Mouse (Mus musculus) limb, embryonic 11.5 days (tissue): Measurements from ENCODE around the gene Thsd7b. TPM values are rescaled to one million over a fixed set of nuclear protein-coding genes. Genes with fewer than 3 reads are reported as not detected.

Experiments used
- ATAC-seq: fragments of 200-750 bp; cut with Nextera tagmentation; 2 replicates; pipeline ENCODE4 v1.8.0; 2017; ENCODE audit warnings: low read depth; ENCODE audit not compliant: insufficient number of reproducible peaks, low FRiP score, low TSS enrichment
- DNase-seq: peaks from one replicate; pipeline ENCODE4 v3.0.0-alpha.2; 2015; ENCODE audit warnings: low spot score
- H3K27ac ChIP-seq: fragments of 300-500 bp; sonication (generic); replicated peaks from 2 replicates; pipeline ENCODE4 v1.5.1; 2014; ENCODE audit warnings: low read depth, mild to moderate bottlenecking, low read length
- H3K27me3 ChIP-seq: fragments of 300-500 bp; sonication (generic); 2 replicates; pipeline ENCODE4 v1.6.1; 2014; ENCODE audit warnings: mild to moderate bottlenecking, low read length, mixed read lengths; ENCODE audit not compliant: control insufficient read depth, insufficient read depth
- H3K36me3 ChIP-seq: fragments of 300-500 bp; sonication (generic); 2 replicates; pipeline ENCODE4 v1.6.1; 2014; ENCODE audit warnings: mild to moderate bottlenecking, low read length, moderate library complexity, mixed read lengths; ENCODE audit not compliant: control insufficient read depth, insufficient read depth
- H3K4me1 ChIP-seq: fragments of 300-500 bp; sonication (generic); 2 replicates; pipeline ENCODE4 v1.6.1; 2014; ENCODE audit warnings: low read length, mixed read lengths; ENCODE audit not compliant: control insufficient read depth, insufficient read depth
- H3K4me2 ChIP-seq: fragments of 300-500 bp; sonication (generic); 2 replicates; pipeline ENCODE4 v1.6.1; 2014; ENCODE audit warnings: low read depth, mild to moderate bottlenecking, moderate library complexity; ENCODE audit not compliant: severe bottlenecking
- H3K4me3 ChIP-seq: fragments of 300-500 bp; sonication (generic); 2 replicates; pipeline ENCODE4 v1.5.1; 2014; ENCODE audit warnings: low read depth, low read length
- H3K9ac ChIP-seq: fragments of 300-500 bp; sonication (generic); 2 replicates; pipeline ENCODE4 v1.6.1; 2014; ENCODE audit warnings: mild to moderate bottlenecking, low read length
- H3K9me3 ChIP-seq: fragments of 300-500 bp; sonication (generic); 2 replicates; pipeline ENCODE4 v1.6.1; 2016; ENCODE audit warnings: low read length; ENCODE audit not compliant: control insufficient read depth
- WGBS: fragments of 180-500 bp; shearing (Covaris S2); extraction: QIAGEN DNeasy Blood & Tissue Kit; methylation state at CpG from one replicate; pipeline ENCODE4 v1.1.7; 2014; 5-methylcytosine and 5-hydroxymethylcytosine counted together
- polyA plus RNA-seq: library from polyadenylated mRNA; unstranded; fragments of >200 nt; fragmentation: Nextera tagmentation; extraction: Ambion mirVana; gene quantifications from 2 replicates; pipeline ENCODE4 v1.2.1, GENCODE M21; 2014

The Thsd7b gene
- 0.40 and 0.60 TPM in 2 replicates for polyA plus RNA-seq

GRCm38 (mm10) chr1:129272982-129273937 is at the start of gene Thsd7b:
Thsd7b (plus strand) TSS chr1:129273302.
- under 1% methylated on average over 45 of the region's 45 CpGs for whole genome bisulfite sequencing
- ATAC-seq (peak; percentile 67; the same call in 1 of the 2 replicates), DNase-seq (peak; percentile 48)
- no peaks in the 10 kb centered on the region for H3K36me3 ChIP-seq
- H3K4me2 ChIP-seq = peak within 1 kb of the TSS; percentile 85
- no peaks in the 10 kb centered on the region; the same call in 1 of the 2 replicates for H3K4me1 ChIP-seq
- H3K9ac ChIP-seq = no peak within 1 kb of the TSS; the same call in 1 of the 2 replicates
- peaks cover 24% of the 10 kb centered on the region for H3K27me3 ChIP-seq
- no peak within 1 kb of the TSS for H3K27ac ChIP-seq
- H3K4me3 ChIP-seq = peak within 1 kb of the TSS; percentile 37
- no peaks in the 10 kb centered on the region for H3K9me3 ChIP-seq

- DNase-seq (peak; percentile 30), ATAC-seq (peak; percentile 60; the same call in 1 of the 2 replicates)
- Histone ChIP-seq H3K27me3 (no peaks in the 10 kb centered on the region), H3K4me2 (no peak overlapping the region), H3K36me3 (no peaks in the 10 kb centered on the region), H3K9me3 (no peaks in the 10 kb centered on the region), H3K27ac (no peak overlapping the region), H3K9ac (no peak overlapping the region), H3K4me1 (no peaks in the 10 kb centered on the region), H3K4me3 (no peak overlapping the region)
- whole genome bisulfite sequencing = 59% methylated on average over 3 of the region's 3 CpGs
These were observed 28.8 kb upstream of the Thsd7b start for GRCm38 (mm10) chr1:129244292-129244691.

DNA sequence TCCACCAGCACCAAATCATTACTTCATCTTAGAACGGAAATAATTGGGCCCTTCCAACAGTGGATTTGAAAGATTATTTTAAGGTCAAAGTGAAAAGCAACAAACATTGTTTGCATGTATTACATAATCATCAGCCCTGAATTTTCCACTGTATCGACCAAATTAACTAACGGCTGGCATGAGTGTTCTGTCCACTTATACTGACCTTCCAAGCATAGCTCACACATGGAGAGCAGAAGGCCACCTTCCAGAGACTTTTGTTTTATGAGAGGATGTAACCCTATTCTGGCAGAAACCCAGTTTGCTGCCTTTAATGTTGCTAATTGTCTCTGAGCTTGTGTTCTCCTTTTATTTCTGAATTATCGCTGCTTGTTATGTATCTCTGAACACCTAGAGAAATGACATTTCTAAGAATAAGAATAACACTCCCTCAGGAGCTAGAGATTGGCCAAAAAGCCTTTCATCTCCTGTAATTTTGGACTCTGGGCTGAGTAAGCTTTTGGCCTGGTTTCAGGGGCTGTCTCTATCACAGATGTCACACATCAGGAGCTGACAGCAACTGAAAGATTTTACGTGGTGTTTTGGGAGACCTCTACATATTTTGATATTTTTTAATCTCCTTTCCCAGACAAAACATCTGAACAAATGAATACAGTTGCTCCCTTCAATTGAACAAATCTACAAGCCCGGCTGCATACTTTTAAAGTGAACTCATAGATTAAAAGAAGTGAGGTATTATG is 22.2 kb upstream of the Thsd7b start:
- H3K9ac ChIP-seq = no peak overlapping the region
- no peak for DNase-seq
- no peak overlapping the region for H3K4me3 ChIP-seq
- H3K4me1 ChIP-seq = no peaks in the 10 kb centered on the region
- no peaks in the 10 kb centered on the region for H3K9me3 ChIP-seq
- no peak for ATAC-seq
- H3K27ac ChIP-seq = no peak overlapping the region
- H3K36me3 ChIP-seq = no peaks in the 10 kb centered on the region
- no peaks in the 10 kb centered on the region for H3K27me3 ChIP-seq
- 89% methylated on average over 6 of the region's 6 CpGs for WGBS
- H3K4me2 ChIP-seq = no peak overlapping the region

- WGBS = 91% methylated on average over 3 of the region's 3 CpGs
- ATAC-seq = no peak
- H3K4me3 ChIP-seq = no peak overlapping the region
These were observed 6.4 kb upstream of the Thsd7b start for GRCm38 (mm10) chr1:129266684-129267083.

DNA sequence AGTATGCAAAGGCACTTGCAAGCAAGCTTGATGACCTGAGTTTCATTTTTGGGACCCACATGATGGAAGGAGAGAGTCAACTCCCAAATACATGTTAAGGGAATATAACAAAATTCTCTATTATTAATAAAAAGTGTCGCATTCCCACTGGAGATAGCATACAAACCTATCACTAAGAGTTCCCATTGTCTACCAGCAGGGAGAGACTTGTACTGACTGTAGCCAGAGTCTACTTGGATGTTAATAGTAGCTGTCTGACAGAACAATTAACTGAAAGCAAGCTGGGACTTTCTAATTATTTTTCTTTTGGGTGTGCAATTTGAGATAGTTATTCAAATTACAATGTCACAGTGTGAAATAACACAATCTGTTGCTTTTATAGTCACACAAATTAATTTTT is 31.1 kb downstream of the Thsd7b start:
- H3K9ac ChIP-seq = no peak overlapping the region
- no peak overlapping the region for H3K4me3 ChIP-seq
- no peaks in the 10 kb centered on the region for H3K9me3 ChIP-seq
- H3K4me1 ChIP-seq = no peaks in the 10 kb centered on the region
- DNase-seq (no peak), ATAC-seq (no peak)
- no peak overlapping the region for H3K27ac ChIP-seq
- H3K4me2 ChIP-seq = no peak overlapping the region
- H3K27me3 ChIP-seq = no peaks in the 10 kb centered on the region
- H3K36me3 ChIP-seq = no peaks in the 10 kb centered on the region
- WGBS = 88% methylated on average over 1 of the region's 1 CpGs

More at GRCm38 (mm10) chr1:129266684-129267083, 6.4 kb upstream of the Thsd7b start:
- no peaks in the 10 kb centered on the region for H3K4me1 ChIP-seq
- no peaks in the 10 kb centered on the region for H3K36me3 ChIP-seq
- no peak for DNase-seq
- H3K4me2 ChIP-seq = no peak overlapping the region
- H3K9ac ChIP-seq = no peak overlapping the region
- H3K9me3 ChIP-seq = no peaks in the 10 kb centered on the region
- H3K27ac ChIP-seq = no peak overlapping the region
- H3K27me3 ChIP-seq = no peaks in the 10 kb centered on the region

- DNase-seq (no peak), ATAC-seq (no peak)
- WGBS = 62% methylated on average over 6 of the region's 6 CpGs
- no peaks in the 10 kb centered on the region for H3K9me3 ChIP-seq
- H3K27me3 ChIP-seq = no peaks in the 10 kb centered on the region
- H3K4me3 ChIP-seq = no peak overlapping the region
- no peak overlapping the region for H3K4me2 ChIP-seq
- no peaks in the 10 kb centered on the region for H3K4me1 ChIP-seq
- H3K9ac ChIP-seq = no peak overlapping the region
- H3K27ac ChIP-seq = no peak overlapping the region
- no peaks in the 10 kb centered on the region for H3K36me3 ChIP-seq
These were observed 51.3 kb downstream of the Thsd7b start for GRCm38 (mm10) chr1:129324388-129324787.

DNA sequence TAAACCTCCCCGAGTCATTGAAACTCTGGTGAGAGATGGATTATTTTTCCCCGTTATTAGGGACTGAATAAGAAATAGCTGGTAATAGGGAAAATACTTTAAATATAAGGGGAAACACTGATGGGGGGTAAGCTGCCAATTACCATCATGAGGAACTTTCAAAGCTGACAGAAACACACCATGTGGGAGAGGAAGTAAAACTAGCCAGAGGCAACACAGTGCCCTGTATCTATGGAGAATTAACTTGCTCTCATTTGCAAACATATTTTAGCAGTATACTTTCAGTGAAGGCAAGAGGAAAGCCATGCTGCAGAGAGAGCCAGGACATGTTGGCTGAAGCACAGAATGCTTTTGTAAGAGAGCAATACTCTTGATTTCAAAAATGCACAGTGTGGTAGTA is 51.7 kb downstream of the Thsd7b start:
- Histone ChIP-seq H3K4me1 (no peaks in the 10 kb centered on the region), H3K27ac (no peak overlapping the region), H3K9ac (no peak overlapping the region), H3K36me3 (no peaks in the 10 kb centered on the region), H3K4me3 (no peak overlapping the region), H3K9me3 (no peaks in the 10 kb centered on the region), H3K27me3 (no peaks in the 10 kb centered on the region), H3K4me2 (no peak overlapping the region)
- 75% methylated on average over 2 of the region's 2 CpGs for WGBS
- ATAC-seq = no peak
- no peak for DNase-seq

- no peak overlapping the region for H3K9ac ChIP-seq
- H3K4me2 ChIP-seq = no peak overlapping the region
- no peaks in the 10 kb centered on the region for H3K9me3 ChIP-seq
- no peak for DNase-seq
- 78% methylated on average over 6 of the region's 6 CpGs for WGBS
- H3K36me3 ChIP-seq = no peaks in the 10 kb centered on the region
- H3K4me1 ChIP-seq = no peaks in the 10 kb centered on the region
- no peak overlapping the region for H3K27ac ChIP-seq
- H3K4me3 ChIP-seq = no peak overlapping the region
- no peaks in the 10 kb centered on the region for H3K27me3 ChIP-seq
- ATAC-seq = no peak
These were observed 83.5 kb downstream of the Thsd7b start for GRCm38 (mm10) chr1:129356631-129357030.
